In genomic region chr8:57766471-57767065, GRCm38 (mm10) we compare ENCODE assay signal across 10 mouse cellular contexts.
A peak's percentile ranks its signal among the peaks of the same experiment; 100 is the strongest.
DNase-seq lines count a peak whose midpoint lies in the region; ATAC-seq and TF ChIP-seq lines count a peak whose summit lies in the region.
"Had no signal": no experiment of that assay in that cellular context is flagged by ENCODE, and none has a peak within 500 bp of the region (broad histone marks: within the 10 kb centered on the region; RNA-seq: fewer than 3 reads in every experiment).

No protein-coding gene starts in this region.

- 0 out of 2 replicates have a peak overlapping the region, but pooled peaks have one; percentile 5 for H3K9ac ChIP-seq in heart, embryonic 13.5 days
- no peak overlapping the region for H3K9ac ChIP-seq in midbrain, embryonic 11.5 days (ENCODE audit: low read length)
- H3K9ac ChIP-seq in intestine, postnatal 0 days (ENCODE audit: low read depth, low read length): no peak overlapping the region

- intact Hi-C loops in heart, postnatal 25 days (cut with DNase I): no loop called here

- no peaks in the 10 kb centered on the region; the same call in 1 of the 2 replicates for H3K27me3 ChIP-seq in heart, embryonic 13.5 days (replicated peaks)
- no peaks in the 10 kb centered on the region for H3K27me3 ChIP-seq in midbrain, embryonic 11.5 days (ENCODE audit: control insufficient read depth, insufficient read depth, low read length)
- H3K27me3 ChIP-seq in midbrain, embryonic 10.5 days (ENCODE audit: low read depth, poor library complexity, severe bottlenecking): peaks cover 60% of the 10 kb centered on the region
- H3K27me3 ChIP-seq in intestine, postnatal 0 days (replicated peaks; ENCODE audit: control insufficient read depth, insufficient read depth, low read length): no peaks in the 10 kb centered on the region

- 45% methylated on average over 10 of the region's 10 CpGs for WGBS in heart, embryonic 13.5 days
- WGBS in midbrain, embryonic 11.5 days: 46% methylated on average over 10 of the region's 10 CpGs
- WGBS in midbrain, embryonic 10.5 days: 49% methylated on average over 10 of the region's 10 CpGs
- WGBS in intestine, postnatal 0 days: 51% methylated on average over 10 of the region's 10 CpGs

- ATAC-seq in heart, embryonic 13.5 days (ENCODE audit: extremely low read depth, insufficient number of reproducible peaks, low FRiP score, low TSS enrichment): no peak
- ATAC-seq in midbrain, embryonic 11.5 days (ENCODE audit: low FRiP score): peak; percentile 18; the same call in 1 of the 2 replicates
- ATAC-seq in intestine, postnatal 0 days: no peak

- no peaks in the 10 kb centered on the region for H3K36me3 ChIP-seq in heart, embryonic 13.5 days
- H3K36me3 ChIP-seq in midbrain, embryonic 11.5 days (ENCODE audit: control insufficient read depth, insufficient read depth, low read length): no peaks in the 10 kb centered on the region
- H3K36me3 ChIP-seq in midbrain, embryonic 10.5 days: no peaks in the 10 kb centered on the region
- no peaks in the 10 kb centered on the region for H3K36me3 ChIP-seq in intestine, postnatal 0 days (ENCODE audit: control insufficient read depth, insufficient read depth)

- peak overlapping the region; percentile 60 for H3K4me2 ChIP-seq in heart, embryonic 13.5 days
- H3K4me2 ChIP-seq in midbrain, embryonic 11.5 days: peak overlapping the region; percentile 29
- peak overlapping the region; percentile 50 for H3K4me2 ChIP-seq in intestine, postnatal 0 days (replicated peaks; ENCODE audit: low read depth)
- H3K4me2 ChIP-seq: liver, embryonic 11.5 days had no signal

- peak overlapping the region; percentile 11 for H3K4me3 ChIP-seq in heart, embryonic 13.5 days
- H3K4me3 ChIP-seq in midbrain, embryonic 11.5 days (ENCODE audit: low read depth, low read length): no peak overlapping the region
- H3K4me3 ChIP-seq in midbrain, embryonic 10.5 days: no peak overlapping the region
- H3K4me3 ChIP-seq in intestine, postnatal 0 days (ENCODE audit: low read depth, low read length): no peak overlapping the region

- no peaks in the 10 kb centered on the region for H3K9me3 ChIP-seq in heart, embryonic 13.5 days
- no peaks in the 10 kb centered on the region for H3K9me3 ChIP-seq in midbrain, embryonic 11.5 days (ENCODE audit: control insufficient read depth, low read length)
- H3K9me3 ChIP-seq in midbrain, embryonic 10.5 days (replicated peaks): no peaks in the 10 kb centered on the region
- no peaks in the 10 kb centered on the region for H3K9me3 ChIP-seq in intestine, postnatal 0 days (ENCODE audit: control insufficient read depth)

- TF ChIP-seq CTCF in intestine, postnatal 0 days (IDR thresholded peaks at IDR 0.05; ENCODE audit: low read depth): no peak

- H3K27ac ChIP-seq in heart, embryonic 13.5 days (replicated peaks): no peak overlapping the region
- no peak overlapping the region for H3K27ac ChIP-seq in midbrain, embryonic 11.5 days (ENCODE audit: low read depth, low read length)
- no peak overlapping the region for H3K27ac ChIP-seq in midbrain, embryonic 10.5 days (replicated peaks)
- no peak overlapping the region for H3K27ac ChIP-seq in intestine, postnatal 0 days (ENCODE audit: low read depth, low read length)

- peaks cover 9% of the 10 kb centered on the region; the same call in 1 of the 2 replicates for H3K4me1 ChIP-seq in heart, embryonic 13.5 days
- H3K4me1 ChIP-seq in midbrain, embryonic 11.5 days (ENCODE audit: control insufficient read depth, insufficient read depth, low read length): no peaks in the 10 kb centered on the region; the same call in 1 of the 2 replicates
- H3K4me1 ChIP-seq in midbrain, embryonic 10.5 days: peaks cover 22% of the 10 kb centered on the region
- H3K4me1 ChIP-seq in intestine, postnatal 0 days (replicated peaks; ENCODE audit: control insufficient read depth, insufficient read depth, low read length): no peaks in the 10 kb centered on the region

- no peak for DNase-seq in heart, postnatal 25 days (ENCODE audit: low spot score)
- DNase-seq in midbrain, embryonic 11.5 days (ENCODE audit: low spot score, missing footprints): peak; percentile 88
- DNase-seq in midbrain, embryonic 10.5 days (ENCODE audit: low spot score): no peak
- DNase-seq in thymus, postnatal 0 days (ENCODE audit: low spot score): no peak
- DNase-seq in urinary bladder, postnatal 10 days (ENCODE audit: low spot score): no peak
- no peak for DNase-seq in thymus, postnatal 25 days
- DNase-seq: gastrocnemius, postnatal 10 days had no signal
